Mouse (Mus musculus) heart, postnatal 0 days (tissue): ENCODE measurements at regions not wholly inside any gene's neighbourhood (a gene's known extent, or its start where the extent isn't known, plus 50 kb on each side); places are given as distances from the start of the nearest gene placed in this dataset.

Experiments used
- CTCF ChIP-seq: IDR thresholded peaks from 2 replicates; pipeline ENCODE4 v1.5.1; 2016; ENCODE audit warnings: antibody characterized with exemption, control low read depth, low read depth
- EP300 ChIP-seq: IDR thresholded peaks from 2 replicates; pipeline ENCODE4 v1.6.1; 2016; ENCODE audit warnings: antibody characterized with exemption, low read depth

DNA sequence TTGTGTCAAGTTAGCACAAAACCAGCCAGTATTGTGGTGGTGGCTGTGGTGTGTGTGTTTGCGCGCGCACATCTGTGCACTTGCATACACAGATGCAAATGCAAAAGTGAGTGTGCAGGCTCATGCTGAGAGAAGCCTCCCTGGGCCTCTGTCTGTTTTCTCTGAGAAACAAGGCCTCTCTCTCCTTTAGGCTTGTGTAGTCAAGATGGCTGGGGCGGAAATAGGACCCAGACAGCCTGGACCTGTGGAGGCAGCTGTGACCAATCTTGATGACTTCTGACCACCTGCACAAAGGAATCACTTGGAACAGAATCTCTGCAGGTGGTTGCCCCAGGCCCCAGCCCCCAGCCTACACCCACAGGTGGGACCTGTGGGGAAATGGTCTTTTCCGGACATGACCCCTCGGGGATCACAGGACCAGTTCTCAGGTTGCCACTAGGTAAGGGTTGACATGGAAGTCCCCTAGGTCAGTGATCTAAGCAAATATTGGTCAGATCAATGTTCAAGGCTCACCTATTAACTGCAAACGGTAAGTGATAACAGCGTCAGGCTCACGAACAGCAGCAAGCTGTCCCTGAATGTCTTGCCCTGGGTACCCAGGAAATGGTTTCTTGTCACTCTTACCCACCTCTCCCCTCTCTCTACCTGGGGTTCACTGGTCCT lies 93.8 kb upstream of the Mgme1 start:
- TF ChIP-seq CTCF, result no peak
- no peak for TF ChIP-seq EP300
